Mouse (Mus musculus): Measurements from ENCODE around the gene Pabpc4. TPM values are rescaled to one million over a fixed set of nuclear protein-coding genes. Genes with fewer than 3 reads are reported as not detected.
"Not testable (repeated sequence)": the region's sequence is repeated elsewhere in the genome, so short reads cannot be mapped to it uniquely, and the experiment has no call there.

The Pabpc4 gene
- total RNA-seq, 2 experiments from 2014 or later = 334 to 358 TPM

DNA sequence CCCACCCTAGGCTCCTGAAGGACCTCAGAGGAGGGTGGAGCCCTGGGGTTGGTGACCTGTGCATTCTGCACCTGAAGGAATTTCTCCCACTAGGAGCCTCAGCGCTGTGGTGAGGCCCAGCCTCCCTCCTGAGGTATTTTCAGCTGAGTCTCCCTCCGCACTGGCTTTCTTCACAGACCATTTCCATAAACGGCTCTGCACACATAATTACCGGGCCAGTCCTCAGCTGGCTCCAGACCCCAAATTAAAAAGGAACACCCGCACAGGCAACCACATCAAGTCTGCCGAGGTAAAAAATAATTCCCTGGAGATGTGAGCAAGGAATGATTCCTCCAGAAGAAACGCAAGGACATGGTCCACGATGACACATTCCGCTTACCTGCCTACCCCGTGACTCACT lies 73.1 kb downstream of the Pabpc4 start:
- intact Hi-C loops (cut with DNase I); DNase-seq (ENCODE audit: low spot score): not testable (repeated sequence)

DNA sequence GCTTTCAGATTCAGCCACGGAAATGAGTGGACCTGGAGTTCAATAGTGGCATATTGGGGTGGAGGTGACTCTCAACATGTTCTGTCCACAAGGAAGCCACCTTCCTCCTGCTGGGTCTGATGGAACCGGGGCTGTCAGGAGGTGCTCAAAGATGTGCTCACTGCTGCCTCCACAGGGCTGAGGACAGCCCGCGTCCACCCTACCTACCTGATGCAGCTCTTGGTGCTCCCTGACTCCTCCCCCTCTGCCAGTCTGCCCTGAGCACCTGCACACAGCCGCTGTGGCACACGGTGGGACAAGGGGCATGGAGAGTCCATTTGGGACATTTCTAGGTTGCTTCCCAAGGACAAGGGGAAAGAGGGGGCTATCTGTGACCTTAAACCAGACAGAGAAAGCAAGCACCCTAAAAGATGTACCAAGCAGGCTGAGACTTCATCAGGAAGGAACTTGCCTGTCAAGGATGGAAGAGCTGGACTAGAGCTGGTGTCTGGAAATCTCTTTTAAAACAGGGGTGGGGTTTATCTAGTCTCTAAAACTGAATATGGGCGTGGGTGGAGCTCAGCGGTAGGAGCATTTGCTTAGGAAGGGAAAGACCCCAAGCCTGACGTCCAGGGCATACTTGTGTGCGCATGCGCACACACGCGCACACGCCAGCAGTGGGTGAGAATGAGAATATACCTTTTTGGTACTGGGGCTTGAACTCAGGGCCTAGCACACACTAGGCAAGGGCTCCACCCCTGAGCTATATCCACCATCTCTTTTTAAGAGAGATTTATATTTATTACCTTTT lies 73.8 kb downstream of the Pabpc4 start:
- intact Hi-C loops (cut with DNase I) = no loop called here
- DNase-seq (ENCODE audit: low spot score) = no peak

- intact Hi-C loops (cut with DNase I) = no loop called here
- DNase-seq (ENCODE audit: low spot score) = no peak
Measured at GRCm38 (mm10) chr4:123337693-123338092, 75.5 kb downstream of the Pabpc4 start.

GRCm38 (mm10) chr4:123340232-123340631 lies 78.1 kb downstream of the Pabpc4 start:
- DNase-seq (ENCODE audit: low spot score) = no peak
- intact Hi-C loops (cut with DNase I) = loop anchor here (5.0 kb wide), 1 partner anchor 33 kb away; no protein-coding TSS in a partner anchor

DNA sequence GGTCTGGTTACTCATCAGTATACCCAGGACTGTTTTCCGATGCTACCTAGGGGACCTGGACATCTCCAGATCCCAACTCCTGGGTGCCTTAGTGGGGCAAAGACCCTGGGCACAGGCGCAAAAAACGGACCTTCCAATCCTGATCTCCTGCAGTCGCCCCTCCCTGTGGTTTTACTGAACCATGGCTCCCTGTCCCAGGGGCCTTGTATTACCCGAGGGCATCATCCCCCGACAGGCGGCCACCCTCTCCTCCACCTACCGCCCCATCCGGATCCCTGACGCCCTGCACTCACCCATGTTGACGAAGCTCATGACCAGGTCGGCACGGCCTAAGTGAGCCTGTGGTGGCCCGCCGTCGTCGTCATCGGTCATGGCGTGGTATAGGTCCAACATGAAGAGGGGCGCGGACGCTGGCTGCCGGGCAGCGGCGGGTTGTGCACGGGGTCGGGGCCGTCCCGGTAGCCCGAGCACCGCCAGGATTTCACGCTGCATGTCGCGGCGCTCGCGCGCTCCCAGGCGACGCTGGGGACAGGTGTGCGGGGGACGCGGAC lies 80.0 kb downstream of the Pabpc4 start:
- DNase-seq (ENCODE audit: low spot score) = no peak
- intact Hi-C loops (cut with DNase I) = loop anchor here (5.0 kb wide), 1 partner anchor 35 kb away; no protein-coding TSS in a partner anchor

DNA sequence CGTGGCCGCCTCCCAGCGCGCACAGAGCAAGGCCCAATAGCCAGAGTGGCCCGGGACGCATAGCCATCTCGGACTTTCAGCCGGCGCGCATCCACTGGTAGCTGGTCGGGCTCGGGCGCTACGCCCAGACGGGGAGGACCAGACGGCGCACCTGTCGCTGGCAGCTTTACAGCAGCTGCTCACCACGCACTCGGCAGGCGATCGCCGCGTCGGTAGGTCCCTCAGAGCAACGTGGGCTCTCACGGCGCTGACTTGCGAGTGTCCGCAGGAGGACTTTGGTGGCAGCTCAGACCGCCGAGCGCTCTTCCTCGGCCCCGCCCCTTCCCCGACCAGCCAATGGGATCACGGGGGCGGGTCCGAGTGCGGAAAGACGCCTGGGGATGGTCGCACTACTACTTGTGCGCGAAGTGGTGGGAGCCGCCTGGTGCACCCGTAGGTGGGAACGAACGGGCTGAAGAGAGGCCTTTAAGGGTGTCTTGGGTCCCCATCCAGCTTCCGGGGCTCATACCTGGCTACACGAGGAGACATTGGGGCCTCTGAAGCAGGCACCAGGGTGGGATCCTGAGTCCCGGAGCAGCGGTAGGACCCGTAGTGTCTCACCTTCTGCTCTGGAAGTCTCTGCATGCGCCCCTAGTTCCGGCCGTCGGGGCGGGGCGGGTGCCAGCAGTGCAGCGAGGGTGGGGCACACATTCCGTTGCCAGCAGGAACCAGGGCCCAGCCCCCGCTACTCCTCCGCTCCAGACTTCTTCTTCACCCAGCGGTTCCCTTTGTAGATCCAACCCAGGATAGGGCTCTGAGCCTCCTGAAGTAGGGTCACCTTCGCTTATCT lies 80.7 kb downstream of the Pabpc4 start, which contains the start of gene Bmp8a:
Bmp8a (minus strand) TSS at position 611 of the 829 bp plus-strand sequence.
- intact Hi-C loops (cut with DNase I) = loop anchor here (5.0 kb wide), 1 partner anchor 36 kb away; no protein-coding TSS in a partner anchor
- DNase-seq (ENCODE audit: low spot score) = peak; percentile 31

DNA sequence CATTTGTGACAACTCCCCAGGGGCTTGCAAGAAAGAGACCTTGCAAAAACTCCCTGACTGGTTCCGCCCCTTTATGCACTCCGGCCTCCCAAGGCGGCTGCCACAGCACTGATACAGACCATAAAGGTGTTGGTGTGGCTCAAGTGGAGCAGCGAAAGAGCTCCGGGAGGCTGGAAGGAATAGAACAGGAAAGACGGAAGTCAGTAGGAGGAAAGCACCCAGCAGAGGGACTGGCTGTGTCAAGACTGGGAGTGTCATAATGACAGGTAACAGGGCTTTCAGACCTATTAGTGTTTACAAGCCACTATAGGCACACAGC lies 81.3 kb downstream of the Pabpc4 start:
- intact Hi-C loops (cut with DNase I) = loop anchor here (5.0 kb wide), 1 partner anchor 36 kb away; no protein-coding TSS in a partner anchor
- no peak for DNase-seq (ENCODE audit: low spot score)

Other genes starting within 250 kb of the Pabpc4 start
- gene Trit1, start 245.8 kb upstream of the Pabpc4 start, total RNA-seq (2021) = 1 to 10 TPM; 5.4 to 6.4 TPM
- not detected for gene Bmp8b, start 157.2 kb upstream of the Pabpc4 start, total RNA-seq (2021)
- gene Oxct2b, start 146.1 kb upstream of the Pabpc4 start, total RNA-seq (2021) = not detected
- 10 to 100 TPM; 20.2 to 24.4 TPM for gene Ppie, start 122.4 kb upstream of the Pabpc4 start, total RNA-seq (2021)
- gene Hpcal4, start 79.1 kb upstream of the Pabpc4 start, total RNA-seq (2021) = under 1 TPM; 0.05 to 0.14 TPM
- gene Nt5c1a, start 60.8 kb upstream of the Pabpc4 start, total RNA-seq (2021) = 10 to 100 TPM; 51.3 to 56.6 TPM
- gene Heyl, start 28.8 kb upstream of the Pabpc4 start, total RNA-seq (2021) = 10 to 100 TPM; 19.1 to 21.3 TPM
- gene Oxct2a, start 61.3 kb downstream of the Pabpc4 start, total RNA-seq (2021) = not detected
- gene Bmp8a, start 80.9 kb downstream of the Pabpc4 start, total RNA-seq (2021) = under 1 TPM in 1 of 2 experiments, not detected in 1; 0.18 TPM